Mouse (Mus musculus) ES-Bruce4 (cell line): ENCODE results near the gene Olfr187.
"Not testable (repeated sequence)": the region's sequence is repeated elsewhere in the genome, so short reads cannot be mapped to it uniquely, and the experiment has no call there.

Experiments used
- CTCF ChIP-seq: IDR thresholded peaks from one replicate; pipeline ENCODE4 v1.8.1; 2011; ENCODE audit warnings: low read depth, low read length
- EP300 ChIP-seq: IDR thresholded peaks from 2 replicates; pipeline ENCODE4 v1.6.1; 2011; ENCODE audit warnings: low read depth, low read length; ENCODE audit not compliant: insufficient read depth
- POLR2A ChIP-seq: IDR thresholded peaks from one replicate; pipeline ENCODE4 v1.8.1; 2011; ENCODE audit warnings: low read length; ENCODE audit not compliant: insufficient read depth

DNA sequence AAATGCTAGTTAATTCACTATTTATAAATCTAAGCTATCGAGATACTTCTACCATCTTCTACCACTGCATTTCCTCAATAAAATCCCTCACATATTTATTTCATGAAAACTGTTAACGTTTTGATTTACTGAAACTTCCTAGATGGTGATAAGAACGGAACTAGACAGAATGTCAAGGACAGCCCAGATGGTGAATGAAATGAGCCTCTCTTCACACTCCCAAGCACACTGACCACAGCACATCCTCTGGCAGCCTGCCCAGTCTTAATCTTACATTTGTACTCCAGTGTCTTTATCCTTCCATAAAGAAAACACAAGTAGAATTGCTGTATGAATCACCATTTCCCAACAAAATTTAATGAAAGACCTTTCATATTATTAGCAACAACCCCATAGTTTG lies 22.8 kb upstream of the Olfr187 start:
- TF ChIP-seq EP300, CTCF, POLR2A: not testable (repeated sequence)
